Mouse (Mus musculus) ES-Bruce4 (cell line): ENCODE measurements around the gene Mchr1.

Experiments used
- CTCF ChIP-seq: IDR thresholded peaks from one replicate; pipeline ENCODE4 v1.8.1; 2011; ENCODE audit warnings: low read depth, low read length
- EP300 ChIP-seq: IDR thresholded peaks from 2 replicates; pipeline ENCODE4 v1.6.1; 2011; ENCODE audit warnings: low read depth, low read length; ENCODE audit not compliant: insufficient read depth
- POLR2A ChIP-seq: IDR thresholded peaks from one replicate; pipeline ENCODE4 v1.8.1; 2011; ENCODE audit warnings: low read length; ENCODE audit not compliant: insufficient read depth

GRCm38 (mm10) chr15:81210496-81210895 is 24.8 kb upstream of the Mchr1 start:
- TF ChIP-seq CTCF (no peak), POLR2A (no peak), EP300 (no peak)
